ENCODE assay signal across 16 mouse cellular contexts in the genomic region with DNA sequence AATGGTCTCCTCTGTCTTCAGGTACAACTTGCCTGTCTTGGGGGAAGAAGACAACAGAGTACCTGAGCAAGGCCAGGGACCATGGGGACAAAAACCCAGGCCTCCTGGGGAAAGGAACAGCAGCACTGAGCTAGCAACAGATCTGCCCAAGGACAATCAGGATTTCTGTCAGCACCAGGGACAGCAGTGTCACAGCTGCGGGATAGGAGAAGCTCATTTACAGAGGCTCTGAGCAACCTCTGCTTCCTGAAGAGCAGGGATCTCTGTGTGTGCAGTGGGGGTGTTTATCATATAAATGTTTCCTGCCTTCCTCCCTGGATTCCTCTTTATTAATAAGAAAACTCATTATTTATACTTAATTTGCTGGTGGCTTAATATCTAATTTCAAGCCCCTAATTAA.
DNase-seq lines count a peak whose midpoint lies in the region; ATAC-seq and TF ChIP-seq lines count a peak whose summit lies in the region.
"Had no signal": no experiment of that assay in that cellular context is flagged by ENCODE, and none has a peak within 500 bp of the region (broad histone marks: within the 10 kb centered on the region; RNA-seq: fewer than 3 reads in every experiment).

No protein-coding gene starts in this region.

- H3K4me3 ChIP-seq in forebrain, embryonic 12.5 days (replicated peaks) = no peak overlapping the region
- no peak overlapping the region for H3K4me3 ChIP-seq in forebrain, postnatal 0 days (ENCODE audit: low read depth, low read length)
- no peak overlapping the region for H3K4me3 ChIP-seq in midbrain, embryonic 14.5 days (replicated peaks; ENCODE audit: low read depth, low read length)
- H3K4me3 ChIP-seq in midbrain, postnatal 0 days (ENCODE audit: low read depth, low read length) = no peak overlapping the region
- H3K4me3 ChIP-seq in hindbrain, embryonic 12.5 days = no peak overlapping the region
- H3K4me3 ChIP-seq in neural tube, embryonic 15.5 days (replicated peaks) = no peak overlapping the region
- H3K4me3 ChIP-seq: erythroblast, embryonic 14.5 days; liver, embryonic 15.5 days had no signal

- peak; percentile 52; the same call in 1 of the 2 replicates for ATAC-seq in forebrain, embryonic 12.5 days (ENCODE audit: low FRiP score)
- no peak for ATAC-seq in forebrain, postnatal 0 days
- ATAC-seq in midbrain, embryonic 14.5 days (ENCODE audit: low FRiP score, low TSS enrichment) = no peak
- no peak for ATAC-seq in midbrain, postnatal 0 days (ENCODE audit: low FRiP score)
- ATAC-seq in hindbrain, embryonic 12.5 days (ENCODE audit: low FRiP score) = peak; percentile 62; the same call in 1 of the 2 replicates
- no peak for ATAC-seq in neural tube, embryonic 15.5 days (ENCODE audit: low FRiP score)

- H3K4me2 ChIP-seq in forebrain, embryonic 12.5 days = no peak overlapping the region
- no peak overlapping the region for H3K4me2 ChIP-seq in forebrain, postnatal 0 days (ENCODE audit: low read depth)
- no peak overlapping the region for H3K4me2 ChIP-seq in midbrain, embryonic 14.5 days (ENCODE audit: low read length)
- no peak overlapping the region for H3K4me2 ChIP-seq in midbrain, postnatal 0 days (ENCODE audit: low read depth, low read length, poor library complexity, severe bottlenecking)
- H3K4me2 ChIP-seq in hindbrain, embryonic 12.5 days (replicated peaks) = no peak overlapping the region
- no peak overlapping the region for H3K4me2 ChIP-seq in neural tube, embryonic 15.5 days
- H3K4me2 ChIP-seq: liver, embryonic 15.5 days had no signal

- peaks cover 21% of the 10 kb centered on the region for H3K4me1 ChIP-seq in forebrain, embryonic 12.5 days
- peaks cover 9% of the 10 kb centered on the region; the same call in 1 of the 2 replicates for H3K4me1 ChIP-seq in forebrain, postnatal 0 days (ENCODE audit: insufficient read depth)
- peaks cover 29% of the 10 kb centered on the region for H3K4me1 ChIP-seq in midbrain, embryonic 14.5 days (ENCODE audit: control insufficient read depth, insufficient read depth, low read length)
- H3K4me1 ChIP-seq in midbrain, postnatal 0 days (ENCODE audit: insufficient read depth, low read length) = peaks cover 4% of the 10 kb centered on the region; the same call in 1 of the 2 replicates
- peaks cover 31% of the 10 kb centered on the region for H3K4me1 ChIP-seq in hindbrain, embryonic 12.5 days
- H3K4me1 ChIP-seq in neural tube, embryonic 15.5 days = peaks cover 18% of the 10 kb centered on the region
- H3K4me1 ChIP-seq: liver, embryonic 15.5 days had no signal

- WGBS in forebrain, embryonic 12.5 days = 0% methylated on average over 1 of the region's 1 CpGs
- 4% methylated on average over 1 of the region's 1 CpGs for WGBS in forebrain, postnatal 0 days
- 0% methylated on average over 1 of the region's 1 CpGs for WGBS in midbrain, embryonic 14.5 days
- 5% methylated on average over 1 of the region's 1 CpGs for WGBS in midbrain, postnatal 0 days
- WGBS in hindbrain, embryonic 12.5 days = 6% methylated on average over 1 of the region's 1 CpGs
- 0% methylated on average over 1 of the region's 1 CpGs for WGBS in neural tube, embryonic 15.5 days

- no peak for TF ChIP-seq CTCF in forebrain, postnatal 0 days (IDR thresholded peaks at IDR 0.05; ENCODE audit: low read depth)
- no peak for TF ChIP-seq CTCF in midbrain, postnatal 0 days (IDR thresholded peaks at IDR 0.05)

- peak overlapping the region; percentile 53; the same call in 1 of the 2 replicates for H3K27ac ChIP-seq in forebrain, embryonic 12.5 days
- H3K27ac ChIP-seq in forebrain, postnatal 0 days (ENCODE audit: low read depth, low read length) = no peak overlapping the region
- no peak overlapping the region; the same call in 1 of the 2 replicates for H3K27ac ChIP-seq in midbrain, embryonic 14.5 days (replicated peaks; ENCODE audit: low read depth, low read length)
- no peak overlapping the region for H3K27ac ChIP-seq in midbrain, postnatal 0 days (ENCODE audit: low read depth, low read length)
- H3K27ac ChIP-seq in hindbrain, embryonic 12.5 days = peak overlapping the region; percentile 72
- H3K27ac ChIP-seq in neural tube, embryonic 15.5 days (replicated peaks) = 0 out of 2 replicates have a peak overlapping the region, but pooled peaks have one; percentile 15
- H3K27ac ChIP-seq: liver, embryonic 15.5 days; macrophage had no signal

- H3K9me3 ChIP-seq in forebrain, embryonic 12.5 days = no peaks in the 10 kb centered on the region
- H3K9me3 ChIP-seq in forebrain, postnatal 0 days (ENCODE audit: low read length) = no peaks in the 10 kb centered on the region
- H3K9me3 ChIP-seq in midbrain, embryonic 14.5 days (ENCODE audit: control insufficient read depth, low read length) = no peaks in the 10 kb centered on the region
- no peaks in the 10 kb centered on the region for H3K9me3 ChIP-seq in midbrain, postnatal 0 days (ENCODE audit: low read length)
- no peaks in the 10 kb centered on the region for H3K9me3 ChIP-seq in hindbrain, embryonic 12.5 days (replicated peaks)
- no peaks in the 10 kb centered on the region for H3K9me3 ChIP-seq in neural tube, embryonic 15.5 days (replicated peaks)
- H3K9me3 ChIP-seq: liver, embryonic 15.5 days had no signal

- DNase-seq in forebrain, postnatal 0 days = no peak
- peak; percentile 46 for DNase-seq in midbrain, embryonic 14.5 days
- DNase-seq in midbrain, postnatal 0 days (ENCODE audit: low spot score) = no peak
- no peak for DNase-seq in frontal cortex, adult 2 months (ENCODE audit: extremely low spot score in 1 of 2, low spot score in 1 of 2)
- DNase-seq in spleen, postnatal 10 days (ENCODE audit: low spot score in 2 of 2) = no peak
- DNase-seq: B cell, adult 2 months; cerebellum, postnatal 36 days; kidney, adult 9 months; left cerebral cortex, postnatal 4 days had no signal

- no peaks in the 10 kb centered on the region for H3K36me3 ChIP-seq in forebrain, embryonic 12.5 days (replicated peaks)
- no peaks in the 10 kb centered on the region for H3K36me3 ChIP-seq in forebrain, postnatal 0 days (ENCODE audit: insufficient read depth)
- no peaks in the 10 kb centered on the region for H3K36me3 ChIP-seq in midbrain, embryonic 14.5 days (ENCODE audit: control insufficient read depth, insufficient read depth, low read length)
- no peaks in the 10 kb centered on the region for H3K36me3 ChIP-seq in midbrain, postnatal 0 days (ENCODE audit: insufficient read depth, low read length)
- no peaks in the 10 kb centered on the region for H3K36me3 ChIP-seq in hindbrain, embryonic 12.5 days
- no peaks in the 10 kb centered on the region for H3K36me3 ChIP-seq in neural tube, embryonic 15.5 days
- H3K36me3 ChIP-seq: G1E; liver, embryonic 15.5 days had no signal

- H3K9ac ChIP-seq in forebrain, embryonic 12.5 days = no peak overlapping the region
- no peak overlapping the region for H3K9ac ChIP-seq in forebrain, postnatal 0 days
- H3K9ac ChIP-seq in midbrain, embryonic 14.5 days (replicated peaks; ENCODE audit: low read length) = no peak overlapping the region
- H3K9ac ChIP-seq in midbrain, postnatal 0 days (replicated peaks; ENCODE audit: low read length, poor library complexity, severe bottlenecking) = no peak overlapping the region
- no peak overlapping the region for H3K9ac ChIP-seq in hindbrain, embryonic 12.5 days
- H3K9ac ChIP-seq in neural tube, embryonic 15.5 days (replicated peaks) = no peak overlapping the region
- H3K9ac ChIP-seq: liver, embryonic 15.5 days had no signal

- H3K27me3 ChIP-seq in forebrain, embryonic 12.5 days = peaks cover 20% of the 10 kb centered on the region; the same call in 1 of the 2 replicates
- no peaks in the 10 kb centered on the region for H3K27me3 ChIP-seq in forebrain, postnatal 0 days (ENCODE audit: insufficient read depth, low read length)
- H3K27me3 ChIP-seq in midbrain, embryonic 14.5 days (ENCODE audit: control insufficient read depth, insufficient read depth, low read length) = no peaks in the 10 kb centered on the region
- H3K27me3 ChIP-seq in midbrain, postnatal 0 days (ENCODE audit: insufficient read depth, low read length) = no peaks in the 10 kb centered on the region
- H3K27me3 ChIP-seq in hindbrain, embryonic 12.5 days = no peaks in the 10 kb centered on the region
- H3K27me3 ChIP-seq in neural tube, embryonic 15.5 days (replicated peaks) = no peaks in the 10 kb centered on the region
- H3K27me3 ChIP-seq: liver, embryonic 15.5 days had no signal

Comparison
In these comparisons a context has a peak if more than half of its experiments do, and no peak if none do; other contexts are left out.
1. ATAC-seq: peak in forebrain, embryonic 12.5 days (single experiment) and hindbrain, embryonic 12.5 days (single experiment); none in forebrain, postnatal 0 days (single experiment), midbrain, embryonic 14.5 days (single experiment), midbrain, postnatal 0 days (single experiment) and neural tube, embryonic 15.5 days (single experiment).
2. H3K27ac ChIP-seq: peak in forebrain, embryonic 12.5 days (single experiment), hindbrain, embryonic 12.5 days (single experiment) and neural tube, embryonic 15.5 days (single experiment); none in forebrain, postnatal 0 days (single experiment), midbrain, embryonic 14.5 days (single experiment) and midbrain, postnatal 0 days (single experiment).